Mouse (Mus musculus): ENCODE results near the gene Ahnak. TPM values are rescaled to one million over a fixed set of nuclear protein-coding genes. Genes with fewer than 3 reads are reported as not detected.
"Not testable (repeated sequence)": the region's sequence is repeated elsewhere in the genome, so short reads cannot be mapped to it uniquely, and the experiment has no call there.

Gene Ahnak
- total RNA-seq, 2 experiments from 2014 or later, result 1.5 to 24.7 TPM

GRCm38 (mm10) chr19:8991245-8991870, 2.3 kb downstream of the Ahnak start:
- no peak for ATAC-seq (replicated peaks; ENCODE audit: low FRiP score, low TSS enrichment, poor library complexity, severe bottlenecking)

GRCm38 (mm10) chr19:8991871-8992735, 3.0 kb downstream of the Ahnak start:
- no peak for ATAC-seq (replicated peaks; ENCODE audit: low FRiP score, low TSS enrichment, poor library complexity, severe bottlenecking)

- ATAC-seq (replicated peaks; ENCODE audit: low FRiP score, low TSS enrichment, poor library complexity, severe bottlenecking), result peak; percentile 71
Observed at GRCm38 (mm10) chr19:8992769-8993624, 3.9 kb downstream of the Ahnak start.

- no peak for ATAC-seq (replicated peaks; ENCODE audit: low FRiP score, low TSS enrichment, poor library complexity, severe bottlenecking)
Observed at GRCm38 (mm10) chr19:8993625-8993912, 4.5 kb downstream of the Ahnak start.

- ATAC-seq (replicated peaks; ENCODE audit: low FRiP score, low TSS enrichment, poor library complexity, severe bottlenecking), result no peak
Observed at GRCm38 (mm10) chr19:8994813-8995607, 5.9 kb downstream of the Ahnak start.

- ATAC-seq (replicated peaks; ENCODE audit: low FRiP score, low TSS enrichment, poor library complexity, severe bottlenecking), result no peak
Observed at GRCm38 (mm10) chr19:8996601-8997000, 7.5 kb downstream of the Ahnak start.

GRCm38 (mm10) chr19:8997546-8997945, 8.5 kb downstream of the Ahnak start:
- ATAC-seq (replicated peaks; ENCODE audit: low FRiP score, low TSS enrichment, poor library complexity, severe bottlenecking), result peak; percentile 85

- no peak for ATAC-seq (replicated peaks; ENCODE audit: low FRiP score, low TSS enrichment, poor library complexity, severe bottlenecking)
Observed at GRCm38 (mm10) chr19:8998546-8998945, 9.5 kb downstream of the Ahnak start.

- no peak for ATAC-seq (replicated peaks; ENCODE audit: low FRiP score, low TSS enrichment, poor library complexity, severe bottlenecking)
Observed at GRCm38 (mm10) chr19:8999223-8999622, 10.1 kb downstream of the Ahnak start.

GRCm38 (mm10) chr19:9006915-9007314, 17.8 kb downstream of the Ahnak start:
- not testable (repeated sequence) for ATAC-seq (replicated peaks; ENCODE audit: low FRiP score, low TSS enrichment, poor library complexity, severe bottlenecking)

GRCm38 (mm10) chr19:9019298-9019697, 30.2 kb downstream of the Ahnak start:
- ATAC-seq (replicated peaks; ENCODE audit: low FRiP score, low TSS enrichment, poor library complexity, severe bottlenecking), result no peak

- no peak for ATAC-seq (replicated peaks; ENCODE audit: low FRiP score, low TSS enrichment, poor library complexity, severe bottlenecking)
Observed at GRCm38 (mm10) chr19:9023021-9023778, 34.1 kb downstream of the Ahnak start.

GRCm38 (mm10) chr19:9025562-9026257, 36.6 kb downstream of the Ahnak start:
- no peak for ATAC-seq (replicated peaks; ENCODE audit: low FRiP score, low TSS enrichment, poor library complexity, severe bottlenecking)

- ATAC-seq (replicated peaks; ENCODE audit: low FRiP score, low TSS enrichment, poor library complexity, severe bottlenecking), result no peak
Observed at GRCm38 (mm10) chr19:9026634-9027033, 37.5 kb downstream of the Ahnak start.

GRCm38 (mm10) chr19:9027795-9028194, 38.7 kb downstream of the Ahnak start:
- ATAC-seq (replicated peaks; ENCODE audit: low FRiP score, low TSS enrichment, poor library complexity, severe bottlenecking), result no peak

GRCm38 (mm10) chr19:9028375-9028774, 39.3 kb downstream of the Ahnak start:
- no peak for ATAC-seq (replicated peaks; ENCODE audit: low FRiP score, low TSS enrichment, poor library complexity, severe bottlenecking)

GRCm38 (mm10) chr19:9029640-9030262, 40.7 kb downstream of the Ahnak start:
- ATAC-seq (replicated peaks; ENCODE audit: low FRiP score, low TSS enrichment, poor library complexity, severe bottlenecking), result no peak
